Mouse (Mus musculus): ENCODE data around the gene Slc19a3. TPM values are rescaled to one million over a fixed set of nuclear protein-coding genes. Genes with fewer than 3 reads are reported as not detected.

Gene Slc19a3
- 0.49 and 0.68 TPM in 2 replicates for polyA plus RNA-seq (2015; fragmentation: Nextera tagmentation; extraction: Ambion mirVana)

- Histone ChIP-seq H3K9me3 (no peaks in the 10 kb centered on the region), H3K4me2 (peak within 1 kb of the TSS; percentile 67), H3K4me3 (peak within 1 kb of the TSS; percentile 47), H3K9ac (peak within 1 kb of the TSS; percentile 64), H3K27me3 (no peaks in the 10 kb centered on the region), H3K36me3 (no peaks in the 10 kb centered on the region), H3K4me1 (replicated peaks) (peaks cover 10% of the 10 kb centered on the region), H3K27ac (replicated peaks) (no peak within 1 kb of the TSS)
- 1% methylated on average over 25 of the region's 25 CpGs for WGBS
- peak; percentile 92 for ATAC-seq (ENCODE audit: low read depth)
These were observed at the start of gene Slc19a3 for GRCm38 (mm10) chr1:83038109-83038672. Gene Slc19a3, minus strand, starts transcription at chr1:83038448.

- no peak for ATAC-seq (ENCODE audit: low read depth)
- no peak overlapping the region for H3K4me3 ChIP-seq
- H3K27ac ChIP-seq (replicated peaks), result no peak overlapping the region
- no peaks in the 10 kb centered on the region for H3K4me1 ChIP-seq (replicated peaks)
- no peak overlapping the region for H3K4me2 ChIP-seq
- 89% methylated on average over 2 of the region's 2 CpGs for WGBS
- H3K9ac ChIP-seq, result no peak overlapping the region
- H3K27me3 ChIP-seq, result no peaks in the 10 kb centered on the region
- no peaks in the 10 kb centered on the region for H3K9me3 ChIP-seq
- H3K36me3 ChIP-seq, result no peaks in the 10 kb centered on the region
These were observed 46.5 kb upstream of the Slc19a3 start for GRCm38 (mm10) chr1:83084790-83085189.

GRCm38 (mm10) chr1:83077016-83077415 is 38.8 kb upstream of the Slc19a3 start:
- Histone ChIP-seq H3K27me3 (no peaks in the 10 kb centered on the region), H3K4me2 (no peak overlapping the region), H3K9ac (no peak overlapping the region), H3K9me3 (no peaks in the 10 kb centered on the region), H3K4me3 (no peak overlapping the region), H3K4me1 (replicated peaks) (peaks cover 5% of the 10 kb centered on the region; the same call in 1 of the 2 replicates), H3K27ac (replicated peaks) (no peak overlapping the region), H3K36me3 (no peaks in the 10 kb centered on the region)
- WGBS, result 83% methylated on average over 6 of the region's 6 CpGs
- ATAC-seq (ENCODE audit: low read depth), result no peak

GRCm38 (mm10) chr1:83076190-83076917 is 38.1 kb upstream of the Slc19a3 start:
- Histone ChIP-seq H3K9me3 (no peaks in the 10 kb centered on the region), H3K4me3 (peak overlapping the region; percentile 16; the same call in 1 of the 2 replicates), H3K4me1 (replicated peaks) (peaks cover 5% of the 10 kb centered on the region; the same call in 1 of the 2 replicates), H3K4me2 (peak overlapping the region; percentile 52), H3K36me3 (no peaks in the 10 kb centered on the region), H3K27ac (replicated peaks) (no peak overlapping the region), H3K9ac (no peak overlapping the region), H3K27me3 (no peaks in the 10 kb centered on the region)
- peak; percentile 65; the same call in 1 of the 2 replicates for ATAC-seq (ENCODE audit: low read depth)
- WGBS, result 50% methylated on average over 11 of the region's 11 CpGs

GRCm38 (mm10) chr1:83075526-83076189 is 37.4 kb upstream of the Slc19a3 start:
- WGBS, result 36% methylated on average over 15 of the region's 15 CpGs
- Histone ChIP-seq H3K4me1 (replicated peaks) (peaks cover 5% of the 10 kb centered on the region; the same call in 1 of the 2 replicates), H3K9me3 (no peaks in the 10 kb centered on the region), H3K4me2 (peak overlapping the region; percentile 52), H3K27ac (replicated peaks) (no peak overlapping the region), H3K4me3 (peak overlapping the region; percentile 16; the same call in 1 of the 2 replicates), H3K27me3 (no peaks in the 10 kb centered on the region), H3K9ac (no peak overlapping the region), H3K36me3 (no peaks in the 10 kb centered on the region)
- 0 out of 2 replicates have a peak, but pooled peaks have one; percentile 27 for ATAC-seq (ENCODE audit: low read depth)

- no peak overlapping the region for H3K9ac ChIP-seq
- ATAC-seq (ENCODE audit: low read depth), result no peak
- H3K9me3 ChIP-seq, result no peaks in the 10 kb centered on the region
- no peak overlapping the region for H3K4me2 ChIP-seq
- H3K27ac ChIP-seq (replicated peaks), result no peak overlapping the region
- 92% methylated on average over 10 of the region's 10 CpGs for WGBS
- H3K4me3 ChIP-seq, result no peak overlapping the region
- H3K4me1 ChIP-seq (replicated peaks), result no peaks in the 10 kb centered on the region
- H3K36me3 ChIP-seq, result no peaks in the 10 kb centered on the region
- no peaks in the 10 kb centered on the region for H3K27me3 ChIP-seq
These were observed 29.0 kb upstream of the Slc19a3 start for GRCm38 (mm10) chr1:83067205-83067604.

GRCm38 (mm10) chr1:83066577-83066976 is 28.3 kb upstream of the Slc19a3 start:
- WGBS, result 95% methylated on average over 4 of the region's 4 CpGs
- H3K9me3 ChIP-seq, result no peaks in the 10 kb centered on the region
- no peaks in the 10 kb centered on the region for H3K27me3 ChIP-seq
- H3K4me1 ChIP-seq (replicated peaks), result no peaks in the 10 kb centered on the region
- no peak overlapping the region for H3K9ac ChIP-seq
- no peak for ATAC-seq (ENCODE audit: low read depth)
- H3K4me2 ChIP-seq, result no peak overlapping the region
- H3K27ac ChIP-seq (replicated peaks), result no peak overlapping the region
- H3K36me3 ChIP-seq, result no peaks in the 10 kb centered on the region
- H3K4me3 ChIP-seq, result no peak overlapping the region

GRCm38 (mm10) chr1:83064851-83065250 is 26.6 kb upstream of the Slc19a3 start:
- no peak overlapping the region for H3K4me3 ChIP-seq
- H3K27ac ChIP-seq (replicated peaks), result no peak overlapping the region
- ATAC-seq (ENCODE audit: low read depth), result no peak
- no peaks in the 10 kb centered on the region for H3K4me1 ChIP-seq (replicated peaks)
- 33% methylated on average over 3 of the region's 3 CpGs for WGBS
- no peaks in the 10 kb centered on the region for H3K36me3 ChIP-seq
- no peaks in the 10 kb centered on the region for H3K27me3 ChIP-seq
- no peak overlapping the region for H3K4me2 ChIP-seq
- no peak overlapping the region for H3K9ac ChIP-seq
- H3K9me3 ChIP-seq, result no peaks in the 10 kb centered on the region

GRCm38 (mm10) chr1:83060643-83061042 is 22.4 kb upstream of the Slc19a3 start, which contains the start of gene Krtap28-13:
Gene Krtap28-13, plus strand, starts transcription at chr1:83060930.
- no peaks in the 10 kb centered on the region for H3K27me3 ChIP-seq
- WGBS, result 95% methylated on average over 4 of the region's 4 CpGs
- no peak for ATAC-seq (ENCODE audit: low read depth)
- no peak within 1 kb of the TSS for H3K4me2 ChIP-seq
- H3K4me1 ChIP-seq (replicated peaks), result no peaks in the 10 kb centered on the region
- no peak within 1 kb of the TSS for H3K27ac ChIP-seq (replicated peaks)
- no peaks in the 10 kb centered on the region for H3K36me3 ChIP-seq
- H3K4me3 ChIP-seq, result no peak within 1 kb of the TSS
- no peaks in the 10 kb centered on the region for H3K9me3 ChIP-seq
- H3K9ac ChIP-seq, result no peak within 1 kb of the TSS

GRCm38 (mm10) chr1:83059278-83059677 is 21.0 kb upstream of the Slc19a3 start, which contains the start of gene A030005K14Rik:
Gene A030005K14Rik, minus strand, starts transcription at chr1:83059378.
- no peaks in the 10 kb centered on the region for H3K9me3 ChIP-seq
- no peak within 1 kb of the TSS for H3K4me3 ChIP-seq
- no peak within 1 kb of the TSS for H3K4me2 ChIP-seq
- no peaks in the 10 kb centered on the region for H3K36me3 ChIP-seq
- ATAC-seq (ENCODE audit: low read depth), result no peak
- H3K27ac ChIP-seq (replicated peaks), result no peak within 1 kb of the TSS
- no peaks in the 10 kb centered on the region for H3K4me1 ChIP-seq (replicated peaks)
- H3K27me3 ChIP-seq, result no peaks in the 10 kb centered on the region
- 92% methylated on average over 9 of the region's 9 CpGs for WGBS
- H3K9ac ChIP-seq, result no peak within 1 kb of the TSS

- Histone ChIP-seq H3K9ac (no peak overlapping the region), H3K36me3 (no peaks in the 10 kb centered on the region), H3K9me3 (no peaks in the 10 kb centered on the region), H3K27me3 (no peaks in the 10 kb centered on the region), H3K27ac (replicated peaks) (no peak overlapping the region), H3K4me1 (replicated peaks) (no peaks in the 10 kb centered on the region), H3K4me3 (no peak overlapping the region), H3K4me2 (no peak overlapping the region)
- no peak for ATAC-seq (ENCODE audit: low read depth)
- 67% methylated on average over 1 of the region's 1 CpGs for WGBS
These were observed 20.2 kb upstream of the Slc19a3 start for GRCm38 (mm10) chr1:83058481-83058880.

GRCm38 (mm10) chr1:83044882-83045427 is 6.7 kb upstream of the Slc19a3 start, which contains the start of gene Gm47969:
Gene Gm47969, plus strand, starts transcription at chr1:83044932.
- ATAC-seq (ENCODE audit: low read depth), result no peak
- 84% methylated on average over 4 of the region's 5 CpGs for WGBS

More at GRCm38 (mm10) chr1:83044882-83045427, 6.7 kb upstream of the Slc19a3 start, which contains the start of gene Gm47969:
- Histone ChIP-seq H3K27me3 (no peaks in the 10 kb centered on the region), H3K9me3 (no peaks in the 10 kb centered on the region), H3K4me3 (no peak within 1 kb of the TSS), H3K36me3 (no peaks in the 10 kb centered on the region), H3K4me2 (no peak within 1 kb of the TSS), H3K9ac (no peak within 1 kb of the TSS), H3K4me1 (replicated peaks) (no peaks in the 10 kb centered on the region), H3K27ac (replicated peaks) (no peak within 1 kb of the TSS)

Measured in neural tube, embryonic 13.5 days (tissue).